Mouse (Mus musculus): ENCODE measurements around the gene Sept1. TPM values are rescaled to one million over a fixed set of nuclear protein-coding genes. Genes with fewer than 3 reads are reported as not detected.
A peak's percentile ranks its signal among the peaks of the same experiment; 100 is the strongest.

Gene Sept1
- polyA plus RNA-seq, 1 experiment from 2014 or later = 12.5 TPM

GRCm38 (mm10) chr7:127195544-127196295, 37.2 kb downstream of the Sept1 start, which contains the start of gene Cd2bp2:
TSS of gene Cd2bp2 (minus strand) at chr7:127196050.
- DNase-seq (ENCODE audit: low spot score) = peak; percentile 100
- H3K9ac ChIP-seq (ENCODE audit: low read depth, low read length) = peak within 1 kb of the TSS; percentile 76
- peak within 1 kb of the TSS; percentile 75 for H3K4me2 ChIP-seq (ENCODE audit: low read depth, low read length)
- peak; percentile 97 for ATAC-seq (ENCODE audit: low read depth)
- peak within 1 kb of the TSS; percentile 93 for H3K27ac ChIP-seq (replicated peaks; ENCODE audit: low read depth, low read length)
- peak within 1 kb of the TSS; percentile 66 for H3K4me3 ChIP-seq (ENCODE audit: low read depth, low read length)
- H3K27me3 ChIP-seq (replicated peaks; ENCODE audit: control insufficient read depth, insufficient read depth, low read length) = no peaks in the 10 kb centered on the region
- H3K9me3 ChIP-seq (ENCODE audit: control insufficient read depth, low read length) = no peaks in the 10 kb centered on the region
- H3K4me1 ChIP-seq (ENCODE audit: control insufficient read depth, insufficient read depth, low read length) = peaks cover 8% of the 10 kb centered on the region
- under 1% methylated on average over 50 of the region's 51 CpGs for WGBS
- peaks cover 73% of the 10 kb centered on the region for H3K36me3 ChIP-seq (ENCODE audit: control insufficient read depth, insufficient read depth, low read length)

DNA sequence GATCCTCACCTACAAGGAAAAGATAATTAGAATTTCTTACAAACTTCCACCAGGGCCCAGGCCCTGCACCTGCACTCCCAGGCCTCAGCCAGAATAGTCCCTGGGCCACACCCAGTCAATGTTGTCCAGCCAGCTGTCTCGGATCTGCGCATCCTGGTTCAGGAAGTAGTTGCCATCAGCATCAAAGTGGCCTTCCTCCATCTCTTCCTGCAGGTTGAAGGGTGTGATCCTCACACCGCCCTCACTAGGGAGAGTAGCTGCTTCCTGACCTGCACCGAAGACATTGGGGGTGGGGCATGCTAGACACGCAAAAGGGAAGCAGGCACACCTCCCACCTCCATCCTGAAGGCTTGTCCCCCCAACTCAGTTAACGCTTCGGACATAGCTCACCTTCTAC, 38.3 kb downstream of the Sept1 start:
- peak overlapping the region; percentile 76 for H3K9ac ChIP-seq (ENCODE audit: low read depth, low read length)
- H3K27me3 ChIP-seq (replicated peaks; ENCODE audit: control insufficient read depth, insufficient read depth, low read length) = no peaks in the 10 kb centered on the region
- peak overlapping the region; percentile 90 for H3K27ac ChIP-seq (replicated peaks; ENCODE audit: low read depth, low read length)
- WGBS = 60% methylated on average over 7 of the region's 7 CpGs
- peaks cover 8% of the 10 kb centered on the region for H3K4me1 ChIP-seq (ENCODE audit: control insufficient read depth, insufficient read depth, low read length)
- no peaks in the 10 kb centered on the region for H3K9me3 ChIP-seq (ENCODE audit: control insufficient read depth, low read length)
- ATAC-seq (ENCODE audit: low read depth) (no peak), DNase-seq (ENCODE audit: low spot score) (no peak)
- peak overlapping the region; percentile 66 for H3K4me3 ChIP-seq (ENCODE audit: low read depth, low read length)
- peak overlapping the region; percentile 75 for H3K4me2 ChIP-seq (ENCODE audit: low read depth, low read length)
- peaks cover 62% of the 10 kb centered on the region for H3K36me3 ChIP-seq (ENCODE audit: control insufficient read depth, insufficient read depth, low read length)

GRCm38 (mm10) chr7:127194011-127194632, 38.8 kb downstream of the Sept1 start:
- no peak for ATAC-seq (ENCODE audit: low read depth)

DNA sequence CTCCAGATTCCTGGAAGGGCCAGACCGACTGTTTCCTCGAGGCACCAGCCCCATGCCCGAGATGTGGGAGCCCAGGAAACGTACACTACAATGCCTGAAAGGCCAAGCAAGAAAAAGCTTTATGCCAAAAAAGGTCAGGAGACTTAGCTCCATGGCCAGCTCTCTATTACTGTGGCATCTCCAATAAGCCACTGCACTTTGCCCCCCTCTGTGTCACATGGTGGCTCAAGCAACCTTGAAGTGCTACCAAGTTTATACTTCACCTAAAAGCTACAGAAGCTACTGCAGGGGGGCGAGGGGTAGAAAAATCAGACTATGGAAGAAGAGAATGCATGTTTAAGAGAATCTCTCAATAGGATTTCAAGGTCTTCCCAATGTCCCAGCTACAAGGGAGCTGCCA, 39.9 kb downstream of the Sept1 start:
- H3K9me3 ChIP-seq (ENCODE audit: control insufficient read depth, low read length) = no peaks in the 10 kb centered on the region
- H3K4me2 ChIP-seq (ENCODE audit: low read depth, low read length) = no peak overlapping the region
- 99% methylated on average over 5 of the region's 5 CpGs for WGBS
- H3K27me3 ChIP-seq (replicated peaks; ENCODE audit: control insufficient read depth, insufficient read depth, low read length) = no peaks in the 10 kb centered on the region
- peaks cover 8% of the 10 kb centered on the region for H3K4me1 ChIP-seq (ENCODE audit: control insufficient read depth, insufficient read depth, low read length)
- ATAC-seq (ENCODE audit: low read depth) = no peak
- no peak overlapping the region for H3K27ac ChIP-seq (replicated peaks; ENCODE audit: low read depth, low read length)
- no peak overlapping the region for H3K4me3 ChIP-seq (ENCODE audit: low read depth, low read length)
- H3K9ac ChIP-seq (ENCODE audit: low read depth, low read length) = no peak overlapping the region
- peaks cover 46% of the 10 kb centered on the region for H3K36me3 ChIP-seq (ENCODE audit: control insufficient read depth, insufficient read depth, low read length)
- no peak for DNase-seq (ENCODE audit: low spot score)

More at GRCm38 (mm10) chr7:127194011-127194632, 38.8 kb downstream of the Sept1 start:
- Histone ChIP-seq H3K9me3 (ENCODE audit: control insufficient read depth, low read length) (no peaks in the 10 kb centered on the region), H3K9ac (ENCODE audit: low read depth, low read length) (0 out of 2 replicates have a peak overlapping the region, but pooled peaks have one; percentile 30), H3K4me3 (ENCODE audit: low read depth, low read length) (peak overlapping the region; percentile 66), H3K27ac (replicated peaks; ENCODE audit: low read depth, low read length) (no peak overlapping the region), H3K4me1 (ENCODE audit: control insufficient read depth, insufficient read depth, low read length) (peaks cover 8% of the 10 kb centered on the region), H3K27me3 (replicated peaks; ENCODE audit: control insufficient read depth, insufficient read depth, low read length) (no peaks in the 10 kb centered on the region), H3K4me2 (ENCODE audit: low read depth, low read length) (peak overlapping the region; percentile 75), H3K36me3 (ENCODE audit: control insufficient read depth, insufficient read depth, low read length) (peaks cover 57% of the 10 kb centered on the region)
- WGBS = 96% methylated on average over 17 of the region's 17 CpGs
- no peak for DNase-seq (ENCODE audit: low spot score)

GRCm38 (mm10) chr7:127190672-127191071, 42.3 kb downstream of the Sept1 start:
- Histone ChIP-seq H3K27ac (replicated peaks; ENCODE audit: low read depth, low read length) (no peak overlapping the region), H3K4me3 (ENCODE audit: low read depth, low read length) (no peak overlapping the region), H3K4me2 (ENCODE audit: low read depth, low read length) (no peak overlapping the region), H3K27me3 (replicated peaks; ENCODE audit: control insufficient read depth, insufficient read depth, low read length) (no peaks in the 10 kb centered on the region), H3K36me3 (ENCODE audit: control insufficient read depth, insufficient read depth, low read length) (peaks cover 34% of the 10 kb centered on the region), H3K9me3 (ENCODE audit: control insufficient read depth, low read length) (no peaks in the 10 kb centered on the region), H3K9ac (ENCODE audit: low read depth, low read length) (no peak overlapping the region), H3K4me1 (ENCODE audit: control insufficient read depth, insufficient read depth, low read length) (peaks cover 8% of the 10 kb centered on the region)
- 84% methylated on average over 6 of the region's 6 CpGs for WGBS
- DNase-seq (ENCODE audit: low spot score) (no peak), ATAC-seq (ENCODE audit: low read depth) (no peak)

DNA sequence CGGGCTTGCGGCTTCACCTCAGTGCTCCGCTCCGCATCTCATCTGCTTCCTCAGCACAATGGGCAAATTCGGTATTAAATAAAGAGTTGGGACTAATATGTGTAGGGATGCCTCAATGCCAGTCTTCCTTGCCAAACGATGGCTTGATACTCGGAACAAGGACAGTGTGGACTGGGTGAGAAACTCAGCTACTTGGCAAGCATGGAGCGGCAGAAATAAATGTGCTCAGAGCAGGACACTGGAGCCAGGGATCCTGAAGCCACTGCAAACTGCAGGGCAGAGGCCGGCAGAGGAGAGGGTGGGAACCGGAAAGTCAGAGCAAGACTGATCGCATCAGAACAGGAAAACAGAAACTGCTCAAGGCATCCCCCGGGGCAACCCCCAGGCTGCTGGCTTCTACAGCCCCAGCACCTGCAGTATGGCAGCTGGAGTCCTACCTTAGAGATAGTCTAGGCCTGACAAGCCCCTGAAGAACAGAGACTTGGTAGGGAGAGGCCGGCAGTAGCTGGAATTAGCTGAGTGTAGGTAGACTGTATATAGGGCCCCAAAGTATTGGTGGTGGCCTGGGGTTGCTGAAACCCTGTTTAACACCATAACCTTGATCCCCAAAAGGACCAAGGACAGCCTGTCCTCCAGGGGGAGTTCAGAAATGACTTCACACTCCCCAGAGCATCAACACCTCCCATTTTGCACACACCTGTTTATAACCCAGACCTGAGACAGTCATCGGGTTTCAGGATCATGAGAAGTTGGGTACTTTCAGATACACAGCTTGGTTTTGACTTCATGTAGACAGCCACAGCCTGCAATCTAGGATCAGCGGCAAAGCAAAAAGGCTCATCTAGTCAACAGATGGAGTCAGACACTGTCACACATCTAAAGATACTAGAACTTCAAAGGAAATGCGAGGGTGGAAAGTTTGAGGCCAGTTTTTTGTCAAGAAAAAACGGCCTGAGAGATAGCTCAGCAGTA, 44.3 kb downstream of the Sept1 start:
- Histone ChIP-seq H3K4me2 (ENCODE audit: low read depth, low read length) (no peak overlapping the region), H3K36me3 (ENCODE audit: control insufficient read depth, insufficient read depth, low read length) (peaks cover 25% of the 10 kb centered on the region), H3K27ac (replicated peaks; ENCODE audit: low read depth, low read length) (no peak overlapping the region), H3K9ac (ENCODE audit: low read depth, low read length) (no peak overlapping the region), H3K9me3 (ENCODE audit: control insufficient read depth, low read length) (no peaks in the 10 kb centered on the region), H3K27me3 (replicated peaks; ENCODE audit: control insufficient read depth, insufficient read depth, low read length) (no peaks in the 10 kb centered on the region), H3K4me1 (ENCODE audit: control insufficient read depth, insufficient read depth, low read length) (no peaks in the 10 kb centered on the region), H3K4me3 (ENCODE audit: low read depth, low read length) (no peak overlapping the region)
- DNase-seq (ENCODE audit: low spot score) (no peak), ATAC-seq (ENCODE audit: low read depth) (peak; percentile 23; the same call in 1 of the 2 replicates)
- WGBS = 79% methylated on average over 17 of the region's 17 CpGs

DNA sequence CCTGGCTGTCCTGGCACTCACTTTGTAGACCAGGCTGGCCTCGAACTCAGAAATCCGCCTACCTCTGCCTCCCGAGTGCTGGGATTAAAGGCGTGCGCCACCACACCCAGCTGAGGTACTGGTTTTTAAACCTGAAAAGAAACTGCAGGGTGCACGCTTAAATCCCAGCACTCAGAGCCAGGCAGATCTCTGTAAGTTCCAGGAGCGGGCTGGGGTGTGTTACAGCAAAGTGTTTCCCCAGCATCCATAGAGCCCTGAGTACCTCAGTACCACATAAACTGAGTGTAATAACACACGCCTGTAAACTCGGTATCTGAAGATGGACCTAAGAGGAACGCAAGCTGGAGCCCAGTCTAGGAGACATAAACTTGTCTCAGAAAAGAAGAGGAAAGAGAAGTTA, 45.6 kb downstream of the Sept1 start:
- ATAC-seq (ENCODE audit: low read depth) (no peak), DNase-seq (ENCODE audit: low spot score) (no peak)
- WGBS = 69% methylated on average over 9 of the region's 10 CpGs
- Histone ChIP-seq H3K27ac (replicated peaks; ENCODE audit: low read depth, low read length) (no peak overlapping the region), H3K36me3 (ENCODE audit: control insufficient read depth, insufficient read depth, low read length) (peaks cover 13% of the 10 kb centered on the region), H3K9me3 (ENCODE audit: control insufficient read depth, low read length) (no peaks in the 10 kb centered on the region), H3K4me2 (ENCODE audit: low read depth, low read length) (no peak overlapping the region), H3K9ac (ENCODE audit: low read depth, low read length) (no peak overlapping the region), H3K4me3 (ENCODE audit: low read depth, low read length) (no peak overlapping the region), H3K27me3 (replicated peaks; ENCODE audit: control insufficient read depth, insufficient read depth, low read length) (no peaks in the 10 kb centered on the region), H3K4me1 (ENCODE audit: control insufficient read depth, insufficient read depth, low read length) (no peaks in the 10 kb centered on the region)

- no peaks in the 10 kb centered on the region for H3K9me3 ChIP-seq (ENCODE audit: control insufficient read depth, low read length)
- no peaks in the 10 kb centered on the region for H3K4me1 ChIP-seq (ENCODE audit: control insufficient read depth, insufficient read depth, low read length)
- no peak overlapping the region for H3K27ac ChIP-seq (replicated peaks; ENCODE audit: low read depth, low read length)
- no peak overlapping the region for H3K9ac ChIP-seq (ENCODE audit: low read depth, low read length)
- WGBS = 61% methylated on average over 3 of the region's 3 CpGs
- H3K4me2 ChIP-seq (ENCODE audit: low read depth, low read length) = no peak overlapping the region
- no peaks in the 10 kb centered on the region for H3K36me3 ChIP-seq (ENCODE audit: control insufficient read depth, insufficient read depth, low read length)
- no peak overlapping the region for H3K4me3 ChIP-seq (ENCODE audit: low read depth, low read length)
- no peaks in the 10 kb centered on the region for H3K27me3 ChIP-seq (replicated peaks; ENCODE audit: control insufficient read depth, insufficient read depth, low read length)
- ATAC-seq (ENCODE audit: low read depth) (0 out of 2 replicates have a peak, but pooled peaks have one; percentile 16), DNase-seq (ENCODE audit: low spot score) (peak; percentile 54)
These were observed 47.3 kb downstream of the Sept1 start for GRCm38 (mm10) chr7:127185601-127186000.
